Mouse (Mus musculus) E14TG2a.4 (cell line): ENCODE data around the gene Trpm2.

Source experiments
- H3K27me3 ChIP-seq: 2 replicates; pipeline ENCODE4 v1.6.1; 2014; ENCODE audit warnings: low read length, control low read depth; ENCODE audit not compliant: insufficient read depth
- H3K36me3 ChIP-seq: 2 replicates; pipeline ENCODE4 v1.6.1; 2014; ENCODE audit warnings: low read length, control low read depth; ENCODE audit not compliant: insufficient read depth
- H3K4me1 ChIP-seq: replicated peaks from 2 replicates; pipeline ENCODE4 v1.6.1; 2014; ENCODE audit warnings: low read depth, low read length, control low read depth
- H3K4me3 ChIP-seq: replicated peaks from 2 replicates; pipeline ENCODE4 v1.5.1; 2014; ENCODE audit warnings: mild to moderate bottlenecking, low read length
- H3K9me3 ChIP-seq: 2 replicates; pipeline ENCODE4 v1.6.1; 2014; ENCODE audit warnings: low read length, control low read depth
- CTCF ChIP-seq: conservative IDR thresholded peaks from 2 replicates; pipeline ENCODE4 v1.5.1; 2014; ENCODE audit warnings: low read length
- NANOG ChIP-seq: IDR thresholded peaks from 2 replicates; pipeline ENCODE4 v1.6.1; 2014; ENCODE audit warnings: borderline replicate concordance, low read length, mixed read lengths
- POU5F1 ChIP-seq: IDR thresholded peaks from 2 replicates; pipeline ENCODE4 v1.6.1; 2014; ENCODE audit warnings: low read length, borderline replicate concordance

The Trpm2 gene

DNA sequence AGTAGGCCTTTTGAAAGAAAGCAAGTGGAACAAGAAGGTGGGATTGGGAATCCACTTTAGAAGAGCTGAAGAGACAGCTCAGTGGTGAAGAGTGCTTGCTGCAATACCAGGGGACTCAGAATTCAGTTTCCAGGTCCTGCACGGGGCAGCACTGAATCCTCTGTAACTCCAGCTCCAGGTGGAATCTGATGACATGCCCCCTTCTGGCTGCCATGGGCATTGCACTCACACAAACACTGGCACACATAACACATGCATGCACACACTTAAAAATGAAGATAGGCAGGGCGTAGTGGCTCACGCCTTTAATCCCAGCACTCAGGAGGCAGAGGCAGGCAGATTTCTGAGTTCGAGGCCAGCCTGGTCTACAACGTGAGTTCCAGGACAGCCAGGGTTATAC lies 87.8 kb downstream of the Trpm2 start:
- Histone ChIP-seq H3K4me3 (no peak overlapping the region), H3K9me3 (no peaks in the 10 kb centered on the region), H3K4me1 (no peaks in the 10 kb centered on the region), H3K27me3 (no peaks in the 10 kb centered on the region), H3K36me3 (no peaks in the 10 kb centered on the region)
- TF ChIP-seq POU5F1 (no peak), NANOG (no peak), CTCF (peak; percentile 73)

DNA sequence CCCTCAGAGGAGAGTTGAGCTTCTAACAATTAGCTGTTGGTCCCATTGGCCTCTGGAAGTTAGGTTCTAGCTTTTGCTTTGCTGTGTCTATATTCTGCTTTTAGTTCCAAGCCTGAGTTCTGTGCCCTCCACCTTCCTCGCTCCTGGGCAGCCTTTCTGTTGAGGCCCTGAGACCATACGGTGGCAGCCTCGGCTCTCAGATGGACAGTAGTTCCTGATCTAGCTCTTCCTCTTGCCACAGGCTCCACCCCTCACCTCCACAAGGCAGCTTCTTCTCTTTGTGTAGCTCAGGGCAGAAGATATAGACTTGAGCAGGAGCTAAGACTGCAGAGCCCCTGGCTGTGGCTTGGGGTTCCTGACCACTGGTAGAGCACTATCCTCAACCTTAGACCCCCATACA lies 90.1 kb downstream of the Trpm2 start:
- Histone ChIP-seq H3K4me1 (0 out of 2 replicates have a peak, but pooled peaks cover 6% of the 10 kb centered on the region), H3K4me3 (no peak overlapping the region), H3K27me3 (no peaks in the 10 kb centered on the region), H3K36me3 (no peaks in the 10 kb centered on the region), H3K9me3 (no peaks in the 10 kb centered on the region)
- TF ChIP-seq NANOG = no peak

DNA sequence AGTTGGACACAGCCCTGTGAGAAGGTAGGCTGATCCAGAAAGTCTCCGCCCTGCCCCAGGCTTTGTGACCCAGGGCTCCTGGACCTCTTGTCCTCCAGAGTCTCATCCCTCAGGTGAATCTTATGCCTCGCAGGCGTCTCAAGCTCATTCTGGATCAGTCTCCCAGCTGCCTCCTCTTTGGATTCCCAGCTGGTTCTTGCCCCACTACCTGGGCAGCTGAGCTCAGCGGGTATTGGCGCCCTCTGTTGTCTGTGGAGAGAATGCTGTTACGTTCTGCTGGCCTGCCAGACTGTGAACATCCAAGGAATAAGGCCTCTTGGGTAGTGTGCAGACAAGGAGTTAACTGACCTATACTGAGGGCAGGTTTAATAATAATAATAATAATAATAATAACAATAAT lies 91.4 kb downstream of the Trpm2 start:
- no peaks in the 10 kb centered on the region for H3K36me3 ChIP-seq
- TF ChIP-seq CTCF (peak; percentile 44), POU5F1 (no peak)
- H3K4me1 ChIP-seq = 0 out of 2 replicates have a peak, but pooled peaks cover 6% of the 10 kb centered on the region
- no peaks in the 10 kb centered on the region for H3K9me3 ChIP-seq
- H3K4me3 ChIP-seq = no peak overlapping the region
- no peaks in the 10 kb centered on the region for H3K27me3 ChIP-seq

DNA sequence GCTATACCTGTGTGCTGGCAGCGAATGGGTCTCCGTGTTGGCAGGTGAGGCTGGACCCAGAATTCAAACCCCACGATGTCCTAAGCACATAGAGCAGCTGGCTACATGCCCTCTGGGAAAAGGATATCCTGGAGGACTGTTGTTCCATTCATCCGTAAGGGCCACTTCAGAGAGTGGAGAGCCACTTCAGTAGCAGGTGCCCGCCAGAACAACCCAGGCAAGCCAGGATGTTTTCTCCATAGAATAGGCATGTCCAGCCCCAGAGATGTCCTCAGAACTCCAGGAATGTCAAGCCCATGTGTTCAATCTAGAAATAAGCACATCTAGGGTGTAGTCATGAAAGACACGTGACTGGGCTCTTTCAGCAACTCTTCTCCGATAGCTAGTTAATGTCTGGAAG lies 100.7 kb downstream of the Trpm2 start:
- Histone ChIP-seq H3K27me3 (no peaks in the 10 kb centered on the region), H3K4me3 (no peak overlapping the region), H3K9me3 (peaks cover 5% of the 10 kb centered on the region), H3K4me1 (peaks cover 12% of the 10 kb centered on the region), H3K36me3 (no peaks in the 10 kb centered on the region)
- TF ChIP-seq CTCF (no peak), POU5F1 (no peak), NANOG (no peak)

- H3K4me3 ChIP-seq = no peak overlapping the region
- no peak for TF ChIP-seq CTCF
- TF ChIP-seq POU5F1 = no peak
- TF ChIP-seq NANOG = no peak
- H3K4me1 ChIP-seq = peaks cover 14% of the 10 kb centered on the region
- no peaks in the 10 kb centered on the region for H3K27me3 ChIP-seq
- H3K36me3 ChIP-seq = no peaks in the 10 kb centered on the region
- H3K9me3 ChIP-seq = peaks cover 5% of the 10 kb centered on the region
These were observed 102.8 kb downstream of the Trpm2 start for GRCm38 (mm10) chr10:77867546-77867945.

DNA sequence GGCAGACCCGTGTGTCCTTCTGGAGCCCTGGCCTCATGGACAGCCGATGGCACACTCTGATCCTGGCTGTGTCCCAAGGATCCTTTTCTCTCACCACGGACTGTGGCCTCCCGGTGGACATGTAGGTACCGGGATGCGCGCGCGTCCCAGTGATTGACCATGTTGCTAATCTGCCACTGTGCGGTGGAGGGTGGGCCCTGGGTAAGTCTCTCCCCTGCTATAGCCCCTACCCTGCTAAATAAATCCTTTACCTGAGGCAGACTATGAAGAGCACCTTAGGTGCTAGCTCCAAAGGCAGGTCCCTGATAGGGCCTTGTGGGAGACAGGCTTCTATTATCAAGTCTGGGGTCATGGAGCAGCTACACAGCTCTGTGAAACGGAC lies 105.6 kb downstream of the Trpm2 start:
- peak overlapping the region; percentile 41; the same call in 1 of the 2 replicates for H3K4me3 ChIP-seq
- no peaks in the 10 kb centered on the region for H3K36me3 ChIP-seq
- H3K4me1 ChIP-seq = peaks cover 14% of the 10 kb centered on the region
- H3K9me3 ChIP-seq = no peaks in the 10 kb centered on the region; the same call in 1 of the 2 replicates
- no peaks in the 10 kb centered on the region for H3K27me3 ChIP-seq
- TF ChIP-seq CTCF (no peak), NANOG (no peak), POU5F1 (no peak)

GRCm38 (mm10) chr10:77864067-77864761 lies 106.1 kb downstream of the Trpm2 start:
- no peak for TF ChIP-seq POU5F1
- no peak for TF ChIP-seq NANOG
- no peak for TF ChIP-seq CTCF
- Histone ChIP-seq H3K9me3 (no peaks in the 10 kb centered on the region; the same call in 1 of the 2 replicates), H3K27me3 (no peaks in the 10 kb centered on the region), H3K4me3 (peak overlapping the region; percentile 41; the same call in 1 of the 2 replicates), H3K4me1 (peaks cover 14% of the 10 kb centered on the region), H3K36me3 (no peaks in the 10 kb centered on the region)

DNA sequence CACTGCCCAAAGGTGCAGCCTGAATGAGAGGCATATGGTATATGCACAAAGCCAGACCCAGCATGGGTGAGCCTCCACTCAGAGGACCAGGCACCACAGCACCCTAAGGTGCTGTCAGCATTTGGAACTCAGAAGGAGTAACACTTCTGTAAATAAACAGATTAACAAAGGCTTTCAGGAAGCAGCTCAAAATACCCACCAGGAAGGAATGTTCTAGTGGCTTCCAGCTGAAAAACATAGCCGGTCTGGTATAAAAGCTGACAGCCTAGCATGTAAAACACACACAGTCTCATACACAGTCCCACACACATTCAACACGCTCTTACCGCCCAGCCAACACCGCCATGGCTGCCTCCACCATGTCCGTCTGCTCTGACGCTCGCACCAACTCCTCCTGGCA lies 108.7 kb downstream of the Trpm2 start, which contains the start of gene Gm3285:
Gene Gm3285, plus strand, starts transcription at position 301 of the 400 bp plus-strand sequence.
- Histone ChIP-seq H3K36me3 (no peaks in the 10 kb centered on the region), H3K27me3 (no peaks in the 10 kb centered on the region), H3K4me1 (peaks cover 6% of the 10 kb centered on the region; the same call in 1 of the 2 replicates), H3K4me3 (no peak within 1 kb of the TSS), H3K9me3 (no peaks in the 10 kb centered on the region; the same call in 1 of the 2 replicates)
- no peak for TF ChIP-seq CTCF
- no peak for TF ChIP-seq POU5F1
- no peak for TF ChIP-seq NANOG
